In genomic region chr2:83758606-83759215, GRCm38 (mm10) we compare ENCODE assay signal across 9 mouse cellular contexts. TPM values are rescaled to one million over a fixed set of nuclear protein-coding genes. Genes with fewer than 3 reads are reported as not detected.
DNase-seq lines count a peak whose midpoint lies in the region; ATAC-seq lines count a peak whose summit lies in the region.
"Had no signal": no experiment of that assay in that cellular context is flagged by ENCODE, and none has a peak within 500 bp of the region (broad histone marks: within the 10 kb centered on the region; RNA-seq: fewer than 3 reads in every experiment).

No protein-coding gene starts in this region.

- H3K27me3 ChIP-seq in heart, embryonic 10.5 days (ENCODE audit: insufficient read depth, poor library complexity, severe bottlenecking) = peaks cover 19% of the 10 kb centered on the region; the same call in 1 of the 2 replicates
- no peaks in the 10 kb centered on the region for H3K27me3 ChIP-seq in hindbrain, embryonic 12.5 days
- no peaks in the 10 kb centered on the region for H3K27me3 ChIP-seq in midbrain, embryonic 16.5 days (ENCODE audit: control insufficient read depth, insufficient read depth, low read depth, low read length)

- peaks cover 12% of the 10 kb centered on the region; the same call in 1 of the 2 replicates for H3K36me3 ChIP-seq in heart, embryonic 10.5 days
- H3K36me3 ChIP-seq in hindbrain, embryonic 12.5 days = no peaks in the 10 kb centered on the region
- H3K36me3 ChIP-seq in midbrain, embryonic 16.5 days (ENCODE audit: control insufficient read depth, insufficient read depth, low read length) = no peaks in the 10 kb centered on the region

- H3K4me1 ChIP-seq in heart, embryonic 10.5 days = peaks cover 14% of the 10 kb centered on the region
- H3K4me1 ChIP-seq in hindbrain, embryonic 12.5 days = peaks cover 11% of the 10 kb centered on the region
- H3K4me1 ChIP-seq in midbrain, embryonic 16.5 days (ENCODE audit: control insufficient read depth, insufficient read depth, low read length) = peaks cover 7% of the 10 kb centered on the region; the same call in 1 of the 2 replicates

- peak overlapping the region; percentile 8; the same call in 1 of the 2 replicates for H3K9ac ChIP-seq in hindbrain, embryonic 12.5 days
- 0 out of 2 replicates have a peak overlapping the region, but pooled peaks have one; percentile 39 for H3K9ac ChIP-seq in midbrain, embryonic 16.5 days (ENCODE audit: low read depth, low read length)

- DNase-seq in heart, embryonic 10.5 days (ENCODE audit: low spot score) = no peak
- DNase-seq in heart, postnatal 14 days = no peak
- DNase-seq in NIH3T3 (ENCODE audit: low read depth) = peak; percentile 56
- DNase-seq in adrenal gland, postnatal 4 days (ENCODE audit: low spot score in 2 of 2) = no peak
- DNase-seq in adrenal gland, postnatal 25 days = no peak
- DNase-seq in ovary, postnatal 36 days (ENCODE audit: low spot score) = no peak
- DNase-seq: right cerebral cortex, postnatal 25 days had no signal

- no peaks in the 10 kb centered on the region for H3K9me3 ChIP-seq in heart, embryonic 10.5 days
- H3K9me3 ChIP-seq in hindbrain, embryonic 12.5 days (replicated peaks) = no peaks in the 10 kb centered on the region
- H3K9me3 ChIP-seq in midbrain, embryonic 16.5 days (replicated peaks; ENCODE audit: control insufficient read depth, low read length, poor library complexity, severe bottlenecking) = no peaks in the 10 kb centered on the region

- peak overlapping the region; percentile 70; the same call in 1 of the 2 replicates for H3K27ac ChIP-seq in heart, embryonic 10.5 days
- peak overlapping the region; percentile 72 for H3K27ac ChIP-seq in hindbrain, embryonic 12.5 days
- no peak overlapping the region for H3K27ac ChIP-seq in midbrain, embryonic 16.5 days (ENCODE audit: low read length)

- intact Hi-C loops in heart, postnatal 14 days (cut with DNase I) = no loop called here

- H3K4me2 ChIP-seq in hindbrain, embryonic 12.5 days (replicated peaks) = peak overlapping the region; percentile 44
- H3K4me2 ChIP-seq in midbrain, embryonic 16.5 days (ENCODE audit: low read length) = peak overlapping the region; percentile 42

- 66% methylated on average over 7 of the region's 7 CpGs for WGBS in heart, embryonic 10.5 days
- 23% methylated on average over 7 of the region's 7 CpGs for WGBS in hindbrain, embryonic 12.5 days
- 29% methylated on average over 7 of the region's 7 CpGs for WGBS in midbrain, embryonic 16.5 days

- ATAC-seq in hindbrain, embryonic 12.5 days (ENCODE audit: low FRiP score) = peak; percentile 36
- peak; percentile 49; the same call in 1 of the 2 replicates for ATAC-seq in midbrain, embryonic 16.5 days

- peak overlapping the region; percentile 19; the same call in 1 of the 2 replicates for H3K4me3 ChIP-seq in heart, embryonic 10.5 days
- H3K4me3 ChIP-seq in hindbrain, embryonic 12.5 days = no peak overlapping the region
- peak overlapping the region; percentile 11; the same call in 1 of the 2 replicates for H3K4me3 ChIP-seq in midbrain, embryonic 16.5 days (ENCODE audit: low read depth, low read length)

RNA-seq across cellular contexts. Expression of gene Itgav, which starts 34.5 kb away (rescaled TPM):
- polyA plus RNA-seq in heart, embryonic 10.5 days (2016; fragmentation: Nextera tagmentation; extraction: Ambion mirVana) = 48.9 and 72.1 TPM in 2 replicates
- 10 to 100 TPM; 41.2 to 42.1 TPM for total RNA-seq in heart, postnatal 14 days (2021)
- 55.4 and 59.7 TPM in 2 replicates for polyA plus RNA-seq in hindbrain, embryonic 12.5 days (2016; fragmentation: Nextera tagmentation; extraction: Ambion mirVana)
- 19.9 and 20.5 TPM in 2 replicates for polyA plus RNA-seq in midbrain, embryonic 16.5 days (2015; fragmentation: Nextera tagmentation; extraction: Ambion mirVana)
- 100 to 1,000 TPM; 101 to 127 TPM for total RNA-seq in adrenal gland, postnatal 4 days (2021)
- 107 and 124 TPM in 2 replicates for total RNA-seq in adrenal gland, postnatal 25 days (2021)

RNA-seq across cellular contexts. Expression of gene Fam171b, which starts 53.7 kb away (rescaled TPM):
- 2.6 and 4.3 TPM in 2 replicates for polyA plus RNA-seq in heart, embryonic 10.5 days (2016; fragmentation: Nextera tagmentation; extraction: Ambion mirVana)
- total RNA-seq in heart, postnatal 14 days (2021) = 1 to 10 TPM; 1.6 TPM
- 53.2 and 55.9 TPM in 2 replicates for polyA plus RNA-seq in hindbrain, embryonic 12.5 days (2016; fragmentation: Nextera tagmentation; extraction: Ambion mirVana)
- 87.2 and 94.6 TPM in 2 replicates for polyA plus RNA-seq in midbrain, embryonic 16.5 days (2015; fragmentation: Nextera tagmentation; extraction: Ambion mirVana)
- 1 to 10 TPM; 7.2 to 7.4 TPM for total RNA-seq in adrenal gland, postnatal 4 days (2021)
- total RNA-seq in adrenal gland, postnatal 25 days (2021) = 3.9 and 5.7 TPM in 2 replicates
